Mouse (Mus musculus) ES-CJ7 (cell line): Measurements from ENCODE around the gene Pxt1.

ENCODE experiments used
- DNase-seq: peaks from one replicate; pipeline ENCODE4 v3.0.0; 2011; ENCODE audit warnings: low read depth, low spot score

Gene Pxt1

GRCm38 (mm10) chr17:28915060-28915628 lies 28.5 kb downstream of the Pxt1 start, which contains the start of gene 4930539E08Rik:
4930539E08Rik (minus strand) TSS chr17:28915324.
- DNase-seq = no peak

- DNase-seq = no peak
Measured at GRCm38 (mm10) chr17:28913940-28914339, 29.7 kb downstream of the Pxt1 start.

- DNase-seq = no peak
Measured at GRCm38 (mm10) chr17:28913200-28913599, 30.4 kb downstream of the Pxt1 start.

- peak; percentile 70 for DNase-seq
Measured at GRCm38 (mm10) chr17:28910139-28910538, 33.5 kb downstream of the Pxt1 start.

GRCm38 (mm10) chr17:28909252-28909941 lies 34.2 kb downstream of the Pxt1 start:
- DNase-seq = peak; percentile 77

- DNase-seq = no peak
Measured at GRCm38 (mm10) chr17:28907959-28908358, 35.7 kb downstream of the Pxt1 start.

- no peak for DNase-seq
Measured at GRCm38 (mm10) chr17:28905377-28905916, 38.2 kb downstream of the Pxt1 start.

- peak; percentile 76 for DNase-seq
Measured at GRCm38 (mm10) chr17:28904546-28905376, 38.9 kb downstream of the Pxt1 start.

GRCm38 (mm10) chr17:28901559-28901958 lies 42.1 kb downstream of the Pxt1 start:
- DNase-seq = no peak

- no peak for DNase-seq
Measured at GRCm38 (mm10) chr17:28899427-28899826, 44.2 kb downstream of the Pxt1 start.

- DNase-seq = peak; percentile 54
Measured at GRCm38 (mm10) chr17:28898249-28898648, 45.4 kb downstream of the Pxt1 start.

GRCm38 (mm10) chr17:28897817-28898216 lies 45.8 kb downstream of the Pxt1 start:
- DNase-seq = no peak

- DNase-seq = peak; percentile 76
Measured at GRCm38 (mm10) chr17:28896095-28896780, 47.4 kb downstream of the Pxt1 start.

GRCm38 (mm10) chr17:28895217-28895875 lies 48.3 kb downstream of the Pxt1 start:
- DNase-seq = peak; percentile 95

- no peak for DNase-seq
Measured at GRCm38 (mm10) chr17:28894050-28894767, 49.4 kb downstream of the Pxt1 start.

- DNase-seq = no peak
Measured at GRCm38 (mm10) chr17:28886266-28886665, 57.4 kb downstream of the Pxt1 start.

GRCm38 (mm10) chr17:28885231-28885630 lies 58.4 kb downstream of the Pxt1 start:
- DNase-seq = no peak
